Mouse (Mus musculus): ENCODE results near the gene Arpc4. TPM values are rescaled to one million over a fixed set of nuclear protein-coding genes. Genes with fewer than 3 reads are reported as not detected.
"Not testable (repeated sequence)": the region's sequence is repeated elsewhere in the genome, so short reads cannot be mapped to it uniquely, and the experiment has no call there.

The Arpc4 gene
- total RNA-seq (2021): 100 to 1,000 TPM; 206 to 214 TPM
- long read RNA-seq, experiment 1, transcript Arpc4-201 (6 exons, 2,270 nt): major isoform, 82 of 103 reads
- long read RNA-seq, experiment 1, partial matches to known transcripts: 20 of 103 reads
- long read RNA-seq, experiment 1, other reads (novel, unspliced or antisense): 1 of 103 reads
- long read RNA-seq, experiment 2, transcript Arpc4-203 (5 exons, 1,323 nt): minor isoform, 5 of 214 reads
- long read RNA-seq, experiment 2, transcript Arpc4-201 (6 exons, 2,270 nt): major isoform, 172 of 214 reads
- long read RNA-seq, experiment 2, partial matches to known transcripts: 35 of 214 reads
- long read RNA-seq, experiment 2, other reads (novel, unspliced or antisense): 2 of 214 reads

DNA sequence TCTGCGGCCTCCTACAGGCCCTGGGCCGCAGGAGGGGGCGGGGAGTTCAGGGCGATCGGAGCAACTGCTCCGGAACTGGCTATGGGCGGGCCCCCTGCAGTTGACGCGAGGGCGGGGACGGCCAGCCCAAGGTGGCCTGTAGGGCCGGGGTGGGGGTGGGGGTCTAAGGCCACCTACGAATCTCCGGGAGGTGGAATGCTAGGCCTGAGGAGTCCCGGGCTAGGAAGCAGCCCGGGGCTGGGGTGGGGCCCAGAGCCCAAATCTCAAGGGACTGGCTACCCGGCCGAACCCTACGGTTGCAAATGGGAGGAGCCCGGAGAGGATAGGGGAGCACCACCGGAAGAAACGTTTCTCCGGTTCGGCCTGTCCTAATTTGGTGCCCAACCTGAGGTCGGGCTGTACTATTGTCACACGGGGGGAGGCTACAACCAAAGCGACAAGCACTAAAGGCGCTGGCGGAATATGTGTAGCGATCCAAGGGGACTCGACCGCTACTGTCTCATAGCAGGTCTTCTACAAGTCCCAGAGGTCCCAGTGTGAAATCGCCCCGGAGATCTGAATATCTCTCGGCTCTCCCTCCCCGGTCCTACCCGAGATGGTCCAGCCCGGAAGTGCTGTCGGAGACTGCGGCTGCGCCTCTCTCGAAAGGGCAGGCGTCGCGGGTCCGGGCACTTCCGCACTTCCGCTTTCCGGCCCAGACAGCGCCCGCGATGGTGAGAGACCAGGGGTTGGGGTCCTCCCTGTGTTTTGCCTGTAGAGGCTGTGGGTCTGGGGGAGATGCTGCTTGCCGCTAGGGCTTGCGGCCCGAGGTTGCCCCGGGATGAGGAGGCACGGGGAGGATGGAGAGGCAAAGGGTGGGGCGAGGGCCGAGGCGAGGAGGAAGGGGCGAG is at the start of gene Arpc4, which contains the start of gene Tada3:
TSS of gene Arpc4 (plus strand) at position 620 of the 890 bp plus-strand sequence.
TSS of gene Tada3 (minus strand) at position 388 of the 890 bp plus-strand sequence.
- DNase-seq (ENCODE audit: low spot score in 2 of 2): peak; percentile 81 to 85

GRCm38 (mm10) chr6:113329396-113329795 is 48.5 kb upstream of the Arpc4 start:
- no peak for DNase-seq (ENCODE audit: low spot score in 2 of 2)

GRCm38 (mm10) chr6:113330547-113330946 is 47.4 kb upstream of the Arpc4 start:
- DNase-seq (ENCODE audit: low spot score in 2 of 2): no peak

DNA sequence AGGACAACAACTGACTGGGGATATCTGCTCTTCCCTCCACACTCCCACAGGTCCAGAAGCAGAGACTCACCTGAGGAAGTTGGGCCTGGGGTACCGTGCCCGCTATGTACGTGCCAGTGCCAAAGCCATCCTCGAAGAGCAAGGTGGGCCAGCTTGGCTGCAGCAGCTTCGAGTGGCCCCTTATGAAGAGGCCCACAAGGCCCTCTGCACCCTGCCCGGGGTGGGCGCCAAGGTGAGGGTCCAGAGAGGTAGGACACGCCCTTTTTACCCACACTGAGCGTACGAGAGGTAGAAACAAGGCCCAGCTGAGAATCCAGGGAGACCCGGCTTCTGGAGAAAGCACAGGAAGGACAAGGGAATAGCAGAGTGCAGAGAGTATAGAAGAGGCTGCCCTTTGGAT is 46.2 kb upstream of the Arpc4 start:
- DNase-seq (ENCODE audit: low spot score in 2 of 2): no peak

GRCm38 (mm10) chr6:113332734-113333133 is 45.2 kb upstream of the Arpc4 start:
- DNase-seq (ENCODE audit: low spot score in 2 of 2): not testable (repeated sequence)

DNA sequence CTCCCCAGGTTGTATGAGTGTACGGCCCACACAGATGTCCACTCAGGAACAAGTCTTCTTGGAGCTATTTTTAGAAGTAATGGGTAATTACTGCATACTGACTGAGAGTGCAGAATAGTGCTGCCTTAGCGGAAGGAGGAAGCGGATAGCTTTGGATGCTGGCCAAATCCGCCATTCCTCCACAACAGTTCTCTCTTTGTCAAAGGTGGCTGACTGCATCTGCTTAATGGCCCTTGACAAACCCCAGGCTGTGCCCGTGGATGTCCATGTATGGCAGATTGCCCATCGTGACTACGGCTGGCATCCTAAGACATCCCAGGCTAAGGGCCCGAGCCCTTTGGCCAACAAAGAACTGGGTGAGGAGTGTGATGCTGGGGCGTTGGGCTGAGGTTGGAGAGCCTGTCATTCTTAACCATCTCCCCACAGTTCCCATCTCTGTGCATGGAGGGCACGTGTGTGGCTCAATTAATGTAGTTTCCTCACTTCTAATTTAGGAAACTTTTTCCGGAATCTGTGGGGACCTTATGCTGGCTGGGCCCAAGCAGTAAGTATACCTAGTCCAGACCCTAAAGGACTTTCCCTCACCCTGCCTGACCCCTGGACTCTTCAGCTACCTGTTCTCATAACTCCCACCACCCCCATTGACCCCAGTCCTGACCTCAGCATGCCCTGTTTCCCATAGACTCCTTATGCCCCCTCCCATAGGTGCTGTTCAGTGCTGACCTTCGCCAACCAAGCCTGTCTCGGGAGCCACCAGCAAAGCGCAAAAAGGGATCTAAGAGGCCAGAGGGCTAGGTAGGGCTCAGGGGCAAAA is 44.6 kb upstream of the Arpc4 start:
- DNase-seq (ENCODE audit: low spot score in 2 of 2): no peak

GRCm38 (mm10) chr6:113334216-113334615 is 43.7 kb upstream of the Arpc4 start:
- no peak for DNase-seq (ENCODE audit: low spot score in 2 of 2)

GRCm38 (mm10) chr6:113336852-113337620 is 40.9 kb upstream of the Arpc4 start:
- no peak for DNase-seq (ENCODE audit: low spot score in 2 of 2)

GRCm38 (mm10) chr6:113341574-113341973 is 36.3 kb upstream of the Arpc4 start:
- no peak for DNase-seq (ENCODE audit: low spot score in 2 of 2)

DNA sequence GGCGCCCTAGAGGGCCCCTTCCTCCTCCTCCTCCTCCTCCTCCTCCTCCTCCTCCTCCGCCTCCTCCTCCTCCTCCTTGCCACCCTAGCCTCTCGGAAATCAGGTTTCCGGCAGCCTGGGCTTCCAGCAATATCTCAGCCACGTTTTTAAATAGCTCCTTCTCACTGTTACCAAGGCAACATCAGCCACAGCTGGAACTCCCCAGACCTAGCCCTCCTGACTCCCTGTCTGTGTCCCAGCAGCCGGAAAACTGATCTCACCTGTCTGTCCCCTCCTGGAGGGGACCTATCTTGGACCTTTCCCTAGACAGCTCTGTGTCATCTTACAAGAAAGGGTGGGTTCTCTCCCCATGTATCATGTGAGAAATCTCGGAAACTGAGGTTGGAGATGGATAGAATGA is 35.6 kb upstream of the Arpc4 start:
- no peak for DNase-seq (ENCODE audit: low spot score in 2 of 2)

DNA sequence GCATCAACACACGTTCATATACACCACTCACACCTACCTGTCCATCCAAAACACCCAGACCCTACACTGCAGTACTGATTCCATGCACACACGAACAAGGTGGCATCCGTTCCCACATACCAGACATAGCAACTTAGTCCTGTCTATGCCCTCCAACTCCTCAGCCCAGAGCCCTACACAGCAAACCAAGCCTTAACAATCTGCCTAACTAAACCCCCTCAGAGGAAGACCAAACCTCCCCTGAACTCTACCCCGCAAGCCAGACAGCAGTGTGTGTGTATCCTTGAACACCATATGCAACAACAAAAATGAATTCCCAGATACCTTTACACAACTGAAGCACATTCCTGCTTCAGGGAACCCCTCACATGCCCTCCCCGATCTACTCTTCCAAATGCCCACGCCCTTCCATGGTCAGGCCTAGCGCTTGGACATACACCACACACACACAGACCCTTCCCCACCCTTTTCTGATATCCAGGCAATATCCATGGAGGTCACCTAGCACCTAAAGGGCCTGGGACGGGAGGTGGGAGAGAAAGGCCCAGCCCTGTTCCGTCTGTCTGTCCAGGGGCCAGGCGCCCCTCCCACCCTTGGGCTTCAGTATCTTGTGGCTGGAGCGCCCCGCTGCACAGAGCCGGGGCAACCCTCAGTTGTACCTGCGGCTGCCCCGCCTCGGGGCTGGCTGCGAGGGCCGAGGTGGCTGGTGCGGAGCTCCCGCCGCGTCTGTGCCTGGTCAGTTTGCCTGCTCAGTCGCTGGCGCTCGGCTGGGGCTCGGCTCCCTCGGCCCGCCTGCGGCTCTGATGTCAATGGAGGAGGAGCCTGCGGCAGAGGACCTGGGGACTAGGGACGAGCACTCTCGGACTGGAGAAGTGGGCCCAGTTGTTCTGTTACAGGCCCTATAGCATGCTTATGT is 34.5 kb upstream of the Arpc4 start, which contains the start of gene Camk1:
TSS of gene Camk1 (minus strand) at position 808 of the 916 bp plus-strand sequence.
- peak; percentile 62 to 63 for DNase-seq (ENCODE audit: low spot score in 2 of 2)

DNA sequence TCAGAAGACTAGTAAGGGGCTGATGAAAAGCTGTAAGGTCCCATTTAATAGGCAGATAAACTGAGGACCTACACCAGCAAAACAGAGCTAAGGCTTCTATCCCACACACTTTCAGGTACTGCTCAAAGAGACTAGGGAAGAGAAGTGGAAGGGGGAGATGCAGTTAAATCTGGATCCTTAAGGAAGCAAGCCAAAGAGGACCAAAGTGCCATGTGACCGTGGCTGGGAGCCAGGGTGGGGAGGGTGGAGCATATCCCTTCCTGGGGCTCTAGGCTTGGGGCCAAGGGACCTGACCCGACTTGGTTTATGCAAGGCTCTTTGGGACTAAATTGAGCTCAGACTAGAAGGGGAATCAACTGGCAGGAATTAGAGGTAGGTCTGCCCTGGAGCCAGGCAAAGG is 33.6 kb upstream of the Arpc4 start:
- DNase-seq (ENCODE audit: low spot score in 2 of 2): peak in 1 of 2 experiments; percentile 33

- no peak for DNase-seq (ENCODE audit: low spot score in 2 of 2)
Measured at GRCm38 (mm10) chr6:113346897-113347296, 31.0 kb upstream of the Arpc4 start.

- DNase-seq (ENCODE audit: low spot score in 2 of 2): no peak
Measured at GRCm38 (mm10) chr6:113350538-113350937, 27.4 kb upstream of the Arpc4 start.

GRCm38 (mm10) chr6:113351161-113351560 is 26.8 kb upstream of the Arpc4 start:
- no peak for DNase-seq (ENCODE audit: low spot score in 2 of 2)

DNA sequence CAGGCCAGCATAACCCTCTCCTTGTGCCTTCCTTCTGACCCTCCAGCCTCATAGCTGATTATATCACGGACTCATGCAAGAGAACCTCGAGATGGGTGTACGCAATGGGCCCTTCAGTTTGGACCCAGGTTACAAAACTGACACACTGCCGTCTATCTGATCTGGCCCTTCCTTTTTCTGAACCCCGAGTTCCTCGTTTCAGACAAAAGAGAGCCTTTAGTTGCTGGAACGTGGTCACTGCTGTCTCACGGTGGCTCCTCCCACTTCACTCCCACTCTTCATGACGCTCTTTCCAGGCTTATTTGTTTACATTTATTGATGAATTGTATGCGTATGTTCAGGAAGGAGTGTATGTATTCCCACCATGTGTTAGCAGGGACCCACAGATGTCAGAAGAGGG is 26.3 kb upstream of the Arpc4 start:
- DNase-seq (ENCODE audit: low spot score in 2 of 2): no peak

- DNase-seq (ENCODE audit: low spot score in 2 of 2): no peak
Measured at GRCm38 (mm10) chr6:113352820-113353219, 25.1 kb upstream of the Arpc4 start.

DNA sequence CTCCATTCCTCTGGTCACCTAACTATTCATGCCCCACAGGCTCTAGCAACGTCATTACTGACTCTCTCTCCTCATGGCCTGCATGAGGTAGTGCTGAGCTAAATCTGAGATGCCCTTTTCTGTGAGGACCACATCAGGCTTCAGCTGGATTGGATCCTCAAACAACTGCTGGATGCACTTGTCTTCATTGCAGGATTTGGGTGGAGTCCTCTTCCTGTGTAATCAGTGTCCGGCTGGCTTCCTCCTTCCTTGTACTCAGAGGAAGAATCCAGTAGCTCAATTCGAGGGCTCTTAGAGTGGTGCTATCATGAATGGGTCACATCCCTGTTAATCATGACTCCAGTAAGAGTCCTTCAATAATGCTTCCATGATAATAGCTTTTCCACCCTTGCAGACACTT is 24.2 kb upstream of the Arpc4 start:
- no peak for DNase-seq (ENCODE audit: low spot score in 2 of 2)

DNA sequence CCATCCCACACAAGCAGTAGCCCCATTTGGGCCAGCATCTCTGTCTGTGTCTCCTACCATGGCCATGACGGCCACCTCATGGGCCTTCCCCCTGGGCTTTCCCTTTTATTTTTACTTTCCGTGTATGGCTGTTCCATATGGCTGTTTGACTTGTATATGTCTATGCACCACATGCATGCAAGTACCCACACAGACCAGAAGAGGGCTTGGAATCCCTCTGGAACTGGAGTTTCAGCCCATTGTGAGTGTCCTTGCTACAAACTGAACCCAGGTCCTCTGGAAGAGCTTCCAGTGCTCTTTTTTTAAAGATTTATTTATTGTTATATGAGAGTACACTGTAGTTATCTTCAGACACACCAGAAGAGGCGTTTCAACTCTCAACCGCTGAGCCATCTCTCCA is 16.4 kb upstream of the Arpc4 start:
- no peak for DNase-seq (ENCODE audit: low spot score in 2 of 2)
